Mouse (Mus musculus) T-helper 1 cell (primary cell): ENCODE data around the gene Tox3.

Experiments used
- in situ Hi-C: fragments of 300-600 bp; cut with MboI, MseI; formaldehyde crosslinking; loops from one replicate; pipeline ENCODE4 v1.15.1; 2025; ENCODE audit warnings: high pct_unique_total_duplicates

Tox3 gene

GRCm38 (mm10) chr8:90348178-90348925, at the start of gene Tox3:
TSS of gene Tox3 (minus strand) at chr8:90348343.
- in situ Hi-C loops: no loop called here

- in situ Hi-C loops: no loop called here
These were observed 44.5 kb upstream of the Tox3 start for GRCm38 (mm10) chr8:90392643-90393042.

- in situ Hi-C loops: no loop called here
These were observed 43.4 kb upstream of the Tox3 start for GRCm38 (mm10) chr8:90391483-90392074.

- in situ Hi-C loops: no loop called here
These were observed 42.7 kb upstream of the Tox3 start for GRCm38 (mm10) chr8:90390827-90391226.

- in situ Hi-C loops: no loop called here
These were observed 30.9 kb upstream of the Tox3 start for GRCm38 (mm10) chr8:90379064-90379463.

- in situ Hi-C loops: no loop called here
These were observed 29.9 kb upstream of the Tox3 start for GRCm38 (mm10) chr8:90378036-90378435.

- in situ Hi-C loops: no loop called here
These were observed 23.6 kb upstream of the Tox3 start for GRCm38 (mm10) chr8:90371611-90372222.

- in situ Hi-C loops: no loop called here
These were observed 21.7 kb upstream of the Tox3 start for GRCm38 (mm10) chr8:90369876-90370275.

- in situ Hi-C loops: loop anchor here (10.0 kb wide), 1 partner anchor 668 kb away; no protein-coding TSS in a partner anchor
These were observed 8.6 kb upstream of the Tox3 start for GRCm38 (mm10) chr8:90356729-90357128.

GRCm38 (mm10) chr8:90354782-90355181, 6.6 kb upstream of the Tox3 start:
- in situ Hi-C loops: loop anchor here (10.0 kb wide), 1 partner anchor 670 kb away; no protein-coding TSS in a partner anchor

GRCm38 (mm10) chr8:90353960-90354540, 5.9 kb upstream of the Tox3 start:
- in situ Hi-C loops: loop anchor here (10.0 kb wide), 1 partner anchor 671 kb away; no protein-coding TSS in a partner anchor

- in situ Hi-C loops: loop anchor here (10.0 kb wide), 1 partner anchor 671 kb away; no protein-coding TSS in a partner anchor
These were observed 5.4 kb upstream of the Tox3 start for GRCm38 (mm10) chr8:90353499-90353898.

- in situ Hi-C loops: loop anchor here (10.0 kb wide), 1 partner anchor 672 kb away; no protein-coding TSS in a partner anchor
These were observed 4.8 kb upstream of the Tox3 start for GRCm38 (mm10) chr8:90352991-90353390.

- in situ Hi-C loops: loop anchor here (10.0 kb wide), 1 partner anchor 675 kb away; no protein-coding TSS in a partner anchor
These were observed 1.8 kb upstream of the Tox3 start for GRCm38 (mm10) chr8:90349709-90350562.

GRCm38 (mm10) chr8:90348926-90349683, 962 bp upstream of the Tox3 start:
- in situ Hi-C loops: no loop called here

- in situ Hi-C loops: no loop called here
These were observed 464 bp downstream of the Tox3 start for GRCm38 (mm10) chr8:90347581-90348177.

GRCm38 (mm10) chr8:90346880-90347535, 1.1 kb downstream of the Tox3 start:
- in situ Hi-C loops: no loop called here

GRCm38 (mm10) chr8:90346138-90346879, 1.8 kb downstream of the Tox3 start:
- in situ Hi-C loops: no loop called here
